Mouse (Mus musculus) heart, embryonic 12.5 days (tissue): ENCODE data around the gene Pde3a. TPM values are rescaled to one million over a fixed set of nuclear protein-coding genes. Genes with fewer than 3 reads are reported as not detected.

Experiments
- ATAC-seq: fragments of 200-750 bp; cut with Nextera tagmentation; 2 replicates; pipeline ENCODE4 v1.8.0; 2017; ENCODE audit warnings: moderate TSS enrichment, moderate library complexity; ENCODE audit not compliant: insufficient number of reproducible peaks, low FRiP score
- H3K27ac ChIP-seq: fragments of 300-500 bp; sonication (generic); 2 replicates; pipeline ENCODE4 v1.5.1; 2016; ENCODE audit warnings: mild to moderate bottlenecking, moderate library complexity; ENCODE audit not compliant: poor library complexity, severe bottlenecking
- H3K27me3 ChIP-seq: fragments of 300-500 bp; sonication (generic); replicated peaks from 2 replicates; pipeline ENCODE4 v1.6.1; 2016; ENCODE audit warnings: mild to moderate bottlenecking, moderate library complexity
- H3K36me3 ChIP-seq: fragments of 300-500 bp; sonication (generic); 2 replicates; pipeline ENCODE4 v1.6.1; 2016; ENCODE audit warnings: mild to moderate bottlenecking, moderate library complexity
- H3K4me1 ChIP-seq: fragments of 300-500 bp; sonication (generic); replicated peaks from 2 replicates; pipeline ENCODE4 v1.6.1; 2016; ENCODE audit warnings: mild to moderate bottlenecking
- H3K4me2 ChIP-seq: fragments of 300-500 bp; sonication (generic); 2 replicates; pipeline ENCODE4 v1.6.1; 2016; ENCODE audit warnings: mild to moderate bottlenecking, moderate library complexity
- H3K4me3 ChIP-seq: fragments of 300-500 bp; sonication (generic); 2 replicates; pipeline ENCODE4 v1.5.1; 2016; ENCODE audit warnings: mild to moderate bottlenecking
- H3K9ac ChIP-seq: fragments of 300-500 bp; sonication (generic); 2 replicates; pipeline ENCODE4 v1.6.1; 2016; ENCODE audit warnings: mild to moderate bottlenecking, moderate library complexity
- H3K9me3 ChIP-seq: fragments of 300-500 bp; sonication (generic); replicated peaks from 2 replicates; pipeline ENCODE4 v1.6.1; 2016; ENCODE audit warnings: mild to moderate bottlenecking, moderate library complexity
- WGBS: fragments of 180-500 bp; shearing (Covaris S2); methylation state at CpG from one replicate; pipeline ENCODE4 v1.1.7; 2016; 5-methylcytosine and 5-hydroxymethylcytosine counted together
- polyA plus RNA-seq: library from polyadenylated mRNA; unstranded; fragments of >200 nt; fragmentation: Nextera tagmentation; extraction: Ambion mirVana; gene quantifications from 2 replicates; pipeline ENCODE4 v1.2.1, GENCODE M21; 2016

The Pde3a gene
- polyA plus RNA-seq, 1 experiment from 2014 or later = 12.2 TPM

GRCm38 (mm10) chr6:141352277-141352676 lies 103.2 kb downstream of the Pde3a start:
- Histone ChIP-seq H3K9me3 (no peaks in the 10 kb centered on the region), H3K4me3 (no peak overlapping the region), H3K4me2 (no peak overlapping the region), H3K36me3 (no peaks in the 10 kb centered on the region), H3K9ac (no peak overlapping the region), H3K27me3 (no peaks in the 10 kb centered on the region), H3K27ac (no peak overlapping the region), H3K4me1 (peaks cover 10% of the 10 kb centered on the region; the same call in 1 of the 2 replicates)
- no peak for ATAC-seq
- WGBS = 52% methylated on average over 6 of the region's 6 CpGs

- Histone ChIP-seq H3K27me3 (no peaks in the 10 kb centered on the region), H3K27ac (no peak overlapping the region), H3K4me1 (no peaks in the 10 kb centered on the region), H3K36me3 (no peaks in the 10 kb centered on the region; the same call in 1 of the 2 replicates), H3K4me3 (no peak overlapping the region), H3K9me3 (no peaks in the 10 kb centered on the region), H3K9ac (no peak overlapping the region), H3K4me2 (no peak overlapping the region)
- ATAC-seq = no peak
- 88% methylated on average over 3 of the region's 3 CpGs for WGBS
Measured at GRCm38 (mm10) chr6:141363664-141364063, 114.6 kb downstream of the Pde3a start.

GRCm38 (mm10) chr6:141367037-141367436 lies 118.0 kb downstream of the Pde3a start:
- WGBS = 87% methylated on average over 5 of the region's 5 CpGs
- Histone ChIP-seq H3K4me1 (no peaks in the 10 kb centered on the region), H3K27me3 (no peaks in the 10 kb centered on the region), H3K9me3 (no peaks in the 10 kb centered on the region), H3K36me3 (no peaks in the 10 kb centered on the region; the same call in 1 of the 2 replicates), H3K4me3 (no peak overlapping the region), H3K4me2 (no peak overlapping the region), H3K9ac (no peak overlapping the region), H3K27ac (no peak overlapping the region)
- no peak for ATAC-seq

GRCm38 (mm10) chr6:141372697-141373096 lies 123.6 kb downstream of the Pde3a start:
- WGBS = 59% methylated on average over 2 of the region's 2 CpGs
- Histone ChIP-seq H3K36me3 (no peaks in the 10 kb centered on the region), H3K4me2 (no peak overlapping the region), H3K27me3 (no peaks in the 10 kb centered on the region), H3K4me1 (0 out of 2 replicates have a peak, but pooled peaks cover 3% of the 10 kb centered on the region), H3K9me3 (no peaks in the 10 kb centered on the region), H3K27ac (no peak overlapping the region), H3K4me3 (no peak overlapping the region), H3K9ac (no peak overlapping the region)
- ATAC-seq = no peak

- Histone ChIP-seq H3K27me3 (no peaks in the 10 kb centered on the region), H3K36me3 (no peaks in the 10 kb centered on the region), H3K27ac (no peak overlapping the region), H3K9ac (no peak overlapping the region), H3K4me1 (0 out of 2 replicates have a peak, but pooled peaks cover 3% of the 10 kb centered on the region), H3K4me2 (no peak overlapping the region), H3K4me3 (no peak overlapping the region), H3K9me3 (no peaks in the 10 kb centered on the region)
- 69% methylated on average over 2 of the region's 2 CpGs for WGBS
- no peak for ATAC-seq
Measured at GRCm38 (mm10) chr6:141374469-141375057, 125.5 kb downstream of the Pde3a start.

GRCm38 (mm10) chr6:141375155-141375554 lies 126.1 kb downstream of the Pde3a start:
- H3K4me2 ChIP-seq = no peak overlapping the region
- H3K4me3 ChIP-seq = no peak overlapping the region
- no peak overlapping the region for H3K9ac ChIP-seq
- no peaks in the 10 kb centered on the region for H3K9me3 ChIP-seq
- 65% methylated on average over 4 of the region's 4 CpGs for WGBS
- no peaks in the 10 kb centered on the region for H3K36me3 ChIP-seq
- no peak for ATAC-seq
- H3K27me3 ChIP-seq = no peaks in the 10 kb centered on the region
- no peak overlapping the region for H3K27ac ChIP-seq
- H3K4me1 ChIP-seq = peaks cover 5% of the 10 kb centered on the region; the same call in 1 of the 2 replicates

GRCm38 (mm10) chr6:141380927-141381326 lies 131.9 kb downstream of the Pde3a start:
- no peak overlapping the region for H3K4me3 ChIP-seq
- peaks cover 27% of the 10 kb centered on the region for H3K4me1 ChIP-seq
- no peaks in the 10 kb centered on the region for H3K36me3 ChIP-seq
- peak overlapping the region; percentile 35 for H3K4me2 ChIP-seq
- 32% methylated on average over 12 of the region's 12 CpGs for WGBS
- ATAC-seq = 0 out of 2 replicates have a peak, but pooled peaks have one; percentile 7
- H3K9me3 ChIP-seq = no peaks in the 10 kb centered on the region
- H3K27ac ChIP-seq = peak overlapping the region; percentile 71
- H3K27me3 ChIP-seq = no peaks in the 10 kb centered on the region
- H3K9ac ChIP-seq = no peak overlapping the region

GRCm38 (mm10) chr6:141381473-141381872 lies 132.4 kb downstream of the Pde3a start:
- no peak overlapping the region for H3K9ac ChIP-seq
- ATAC-seq = peak; percentile 82
- H3K4me2 ChIP-seq = peak overlapping the region; percentile 35
- H3K4me3 ChIP-seq = no peak overlapping the region
- peak overlapping the region; percentile 60; the same call in 1 of the 2 replicates for H3K27ac ChIP-seq
- H3K36me3 ChIP-seq = no peaks in the 10 kb centered on the region
- 28% methylated on average over 8 of the region's 8 CpGs for WGBS
- peaks cover 27% of the 10 kb centered on the region for H3K4me1 ChIP-seq
- no peaks in the 10 kb centered on the region for H3K27me3 ChIP-seq
- H3K9me3 ChIP-seq = no peaks in the 10 kb centered on the region

GRCm38 (mm10) chr6:141381881-141382370 lies 132.9 kb downstream of the Pde3a start:
- no peaks in the 10 kb centered on the region for H3K36me3 ChIP-seq
- no peak for ATAC-seq
- no peaks in the 10 kb centered on the region for H3K9me3 ChIP-seq
- no peak overlapping the region; the same call in 1 of the 2 replicates for H3K9ac ChIP-seq
- no peaks in the 10 kb centered on the region for H3K27me3 ChIP-seq
- 76% methylated on average over 4 of the region's 4 CpGs for WGBS
- H3K4me3 ChIP-seq = no peak overlapping the region
- peak overlapping the region; percentile 35 for H3K4me2 ChIP-seq
- H3K27ac ChIP-seq = peak overlapping the region; percentile 60; the same call in 1 of the 2 replicates
- peaks cover 27% of the 10 kb centered on the region for H3K4me1 ChIP-seq

- no peaks in the 10 kb centered on the region for H3K9me3 ChIP-seq
- no peak overlapping the region for H3K9ac ChIP-seq
- no peak overlapping the region for H3K4me3 ChIP-seq
- H3K27ac ChIP-seq = no peak overlapping the region
- ATAC-seq = no peak
- 0 out of 2 replicates have a peak, but pooled peaks cover 7% of the 10 kb centered on the region for H3K4me1 ChIP-seq
- 61% methylated on average over 5 of the region's 5 CpGs for WGBS
- H3K4me2 ChIP-seq = no peak overlapping the region
- no peaks in the 10 kb centered on the region for H3K27me3 ChIP-seq
- H3K36me3 ChIP-seq = no peaks in the 10 kb centered on the region
Measured at GRCm38 (mm10) chr6:141388104-141388503, 139.0 kb downstream of the Pde3a start.

- no peak overlapping the region for H3K9ac ChIP-seq
- H3K4me2 ChIP-seq = no peak overlapping the region
- 74% methylated on average over 3 of the region's 3 CpGs for WGBS
- no peak overlapping the region for H3K27ac ChIP-seq
- no peaks in the 10 kb centered on the region for H3K9me3 ChIP-seq
- no peak overlapping the region for H3K4me3 ChIP-seq
- H3K27me3 ChIP-seq = no peaks in the 10 kb centered on the region
- ATAC-seq = no peak
- H3K4me1 ChIP-seq = peaks cover 19% of the 10 kb centered on the region
- H3K36me3 ChIP-seq = no peaks in the 10 kb centered on the region
Measured at GRCm38 (mm10) chr6:141395926-141396325, 146.9 kb downstream of the Pde3a start.
